Mouse (Mus musculus) telencephalon, adult 2 months (tissue): ENCODE results near the gene Opcml.

Experiments used
- DNase-seq: peaks from one replicate; pipeline ENCODE4 v3.0.0-alpha.2; 2011; ENCODE audit warnings: low read depth, low spot score

Opcml gene

GRCm38 (mm10) chr9:28533191-28533590, 742.6 kb downstream of the Opcml start:
- DNase-seq, result no peak

GRCm38 (mm10) chr9:28535006-28535405, 744.4 kb downstream of the Opcml start:
- no peak for DNase-seq

- no peak for DNase-seq
Measured at GRCm38 (mm10) chr9:28536637-28537036, 746.1 kb downstream of the Opcml start.

GRCm38 (mm10) chr9:28548189-28548588, 757.6 kb downstream of the Opcml start:
- DNase-seq, result no peak

- no peak for DNase-seq
Measured at GRCm38 (mm10) chr9:28552387-28553182, 762.0 kb downstream of the Opcml start.

GRCm38 (mm10) chr9:28558628-28559027, 768.1 kb downstream of the Opcml start:
- DNase-seq, result no peak

GRCm38 (mm10) chr9:28561761-28562160, 771.2 kb downstream of the Opcml start:
- no peak for DNase-seq

- no peak for DNase-seq
Measured at GRCm38 (mm10) chr9:28563066-28563683, 772.6 kb downstream of the Opcml start.

- no peak for DNase-seq
Measured at GRCm38 (mm10) chr9:28569041-28569522, 778.5 kb downstream of the Opcml start.

- DNase-seq, result no peak
Measured at GRCm38 (mm10) chr9:28569776-28570175, 779.2 kb downstream of the Opcml start.

- DNase-seq, result no peak
Measured at GRCm38 (mm10) chr9:28571682-28572081, 781.1 kb downstream of the Opcml start.

GRCm38 (mm10) chr9:28572136-28572774, 781.7 kb downstream of the Opcml start:
- no peak for DNase-seq

- DNase-seq, result no peak
Measured at GRCm38 (mm10) chr9:28578730-28579129, 788.2 kb downstream of the Opcml start.

- no peak for DNase-seq
Measured at GRCm38 (mm10) chr9:28587253-28587652, 796.7 kb downstream of the Opcml start.

- no peak for DNase-seq
Measured at GRCm38 (mm10) chr9:28587857-28588388, 797.3 kb downstream of the Opcml start.

- DNase-seq, result no peak
Measured at GRCm38 (mm10) chr9:28588488-28588887, 797.9 kb downstream of the Opcml start.

- no peak for DNase-seq
Measured at GRCm38 (mm10) chr9:28592208-28592607, 801.6 kb downstream of the Opcml start.

- no peak for DNase-seq
Measured at GRCm38 (mm10) chr9:28595062-28595461, 804.5 kb downstream of the Opcml start.

- no peak for DNase-seq
Measured at GRCm38 (mm10) chr9:28605561-28605960, 815.0 kb downstream of the Opcml start.

- no peak for DNase-seq
Measured at GRCm38 (mm10) chr9:28613683-28614620, 823.4 kb downstream of the Opcml start.

- no peak for DNase-seq
Measured at GRCm38 (mm10) chr9:28615447-28615846, 824.9 kb downstream of the Opcml start.
